Mouse (Mus musculus): ENCODE data around the gene Klrg1. TPM values are rescaled to one million over a fixed set of nuclear protein-coding genes. Genes with fewer than 3 reads are reported as not detected.

Klrg1 gene
- total and polyA plus RNA-seq, 3 experiments, result 2.0 to 6.0 (median 2.8) TPM

GRCm38 (mm10) chr6:122293121-122293520 is 10.4 kb upstream of the Klrg1 start:
- Histone ChIP-seq H3K4me2 (ENCODE audit: insufficient read depth, low read depth, poor library complexity, severe bottlenecking) (peak overlapping the region; percentile 52), H3K9ac (ENCODE audit: insufficient read depth, low read depth) (peak overlapping the region; percentile 44; the same call in 1 of the 2 replicates), H3K27me3 (replicated peaks) (no peaks in the 10 kb centered on the region), H3K27ac (ENCODE audit: insufficient read depth, low read depth) (peak overlapping the region; percentile 98), H3K4me1 (ENCODE audit: control insufficient read depth in 1 of 2, insufficient read depth in 2 of 2) (peaks cover 18 to 61% of the 10 kb centered on the region in 2 experiments), H3K9me3 (replicated peaks; ENCODE audit: low read length) (no peaks in the 10 kb centered on the region), H3K4me3 (replicated peaks in 1 of 3; ENCODE audit: low read depth in 2 of 3, low read length in 2 of 3, poor library complexity in 1 of 3) (peak overlapping the region in 2 of 3 experiments; percentile 39 to 44), H3K36me3 (replicated peaks in 1 of 2; ENCODE audit: control insufficient read depth in 1 of 2, insufficient read depth in 1 of 2, low read length in 1 of 2) (no peaks in the 10 kb centered on the region), H3K79me2 (replicated peaks; ENCODE audit: control insufficient read depth, extremely low read depth, insufficient read depth, poor library complexity, severe bottlenecking) (peaks cover 5% of the 10 kb centered on the region; the same call in 1 of the 2 replicates)
- DNase-seq (ENCODE audit: extremely low read depth), result no peak
- TF ChIP-seq EP300 (IDR thresholded peaks at IDR 0.05; ENCODE audit: low read length) (no peak), BHLHE40 (IDR thresholded peaks at IDR 0.05; ENCODE audit: low read depth, low read length) (peak; percentile 36; the same call in 1 of the 2 replicates), UBTF (IDR thresholded peaks at IDR 0.05; ENCODE audit: low read depth, low read length) (no peak), PAX5 (IDR thresholded peaks at IDR 0.05; ENCODE audit: low read length) (no peak), IRF4 (IDR thresholded peaks at IDR 0.05; ENCODE audit: low read depth, low read length) (no peak), ETS1 (conservative IDR thresholded peaks at IDR 0.05; ENCODE audit: low read depth, low read length) (peak; percentile 45), ZMIZ1 (IDR thresholded peaks at IDR 0.05; ENCODE audit: low read depth, low read length) (no peak), RAD21 (IDR thresholded peaks at IDR 0.05; ENCODE audit: low read depth, low read length) (no peak), NELFE (IDR thresholded peaks at IDR 0.05; ENCODE audit: low read depth, low read length) (no peak), MEF2A (IDR thresholded peaks at IDR 0.05; ENCODE audit: borderline replicate concordance, low read depth, low read length) (no peak), CHD1 (IDR thresholded peaks at IDR 0.05; ENCODE audit: low read depth, low read length) (no peak), TBP (conservative IDR thresholded peaks at IDR 0.05; ENCODE audit: low read depth, low read length) (no peak), CTCF (conservative IDR thresholded peaks at IDR 0.05 in 1 of 2, IDR thresholded peaks at IDR 0.05 in 1 of 2; ENCODE audit: low read depth in 2 of 2, low read length in 2 of 2) (no peak), ZKSCAN1 (IDR thresholded peaks at IDR 0.05; ENCODE audit: borderline replicate concordance, low read depth, low read length) (no peak)
- dilution Hi-C loops (cut with MboI; ENCODE audit: extremely low pct_ligation_motif_present, extremely low pct_unique_long_range_greater_than_20kb, low sequenced_read_pairs), result no loop called here
- in situ Hi-C loops (cut with MboI; ENCODE audit: low pct_ligation_motif_present, low pct_unique_long_range_greater_than_20kb, low sequenced_read_pairs), result no loop called here

GRCm38 (mm10) chr6:122292184-122292583 is 9.5 kb upstream of the Klrg1 start:
- H3K36me3 ChIP-seq (replicated peaks in 1 of 2; ENCODE audit: control insufficient read depth in 1 of 2, insufficient read depth in 1 of 2, low read length in 1 of 2), result no peaks in the 10 kb centered on the region
- in situ Hi-C loops (cut with MboI; ENCODE audit: low pct_ligation_motif_present, low pct_unique_long_range_greater_than_20kb, low sequenced_read_pairs) (no loop called here), dilution Hi-C loops (cut with MboI; ENCODE audit: extremely low pct_ligation_motif_present, extremely low pct_unique_long_range_greater_than_20kb, low sequenced_read_pairs) (no loop called here)
- peak overlapping the region; percentile 72; the same call in 1 of the 2 replicates for H3K27ac ChIP-seq (ENCODE audit: insufficient read depth, low read depth)
- H3K9ac ChIP-seq (ENCODE audit: insufficient read depth, low read depth), result peak overlapping the region; percentile 32; the same call in 1 of the 2 replicates
- no peaks in the 10 kb centered on the region for H3K27me3 ChIP-seq (replicated peaks)
- peaks cover 18 to 61% of the 10 kb centered on the region in 2 experiments for H3K4me1 ChIP-seq (ENCODE audit: control insufficient read depth in 1 of 2, insufficient read depth in 2 of 2)
- H3K4me3 ChIP-seq (replicated peaks in 1 of 3; ENCODE audit: low read depth in 2 of 3, low read length in 2 of 3, poor library complexity in 1 of 3), result peak overlapping the region in 2 of 3 experiments; percentile 9 to 44
- TF ChIP-seq POLR2A (IDR thresholded peaks at IDR 0.05; ENCODE audit: low read depth, low read length) (peak; percentile 41; the same call in 1 of the 2 replicates), MYC (IDR thresholded peaks at IDR 0.05; ENCODE audit: low read depth, low read length) (no peak), IRF4 (IDR thresholded peaks at IDR 0.05; ENCODE audit: low read depth, low read length) (peak; percentile 29; the same call in 1 of the 2 replicates), TCF12 (IDR thresholded peaks at IDR 0.05; ENCODE audit: low read depth, low read length) (0 out of 2 replicates have a peak, but pooled peaks have one; percentile 42), MAFK (IDR thresholded peaks at IDR 0.05; ENCODE audit: insufficient replicate concordance, low read length) (0 out of 2 replicates have a peak, but pooled peaks have one; percentile 16), NELFE (IDR thresholded peaks at IDR 0.05; ENCODE audit: low read depth, low read length) (0 out of 2 replicates have a peak, but pooled peaks have one; percentile 29), CTCF (conservative IDR thresholded peaks at IDR 0.05 in 1 of 2, IDR thresholded peaks at IDR 0.05 in 1 of 2; ENCODE audit: low read depth in 2 of 2, low read length in 2 of 2) (no peak), RCOR1 (conservative IDR thresholded peaks at IDR 0.05; ENCODE audit: low read depth, low read length) (peak; percentile 67; the same call in 1 of the 2 replicates), JUN (IDR thresholded peaks at IDR 0.05; ENCODE audit: insufficient read depth, low read depth, low read length) (no peak; the same call in 1 of the 2 replicates), JUND (conservative IDR thresholded peaks at IDR 0.05; ENCODE audit: low read depth, low read length) (peak; percentile 21; the same call in 1 of the 2 replicates), BHLHE40 (IDR thresholded peaks at IDR 0.05; ENCODE audit: low read depth, low read length) (0 out of 2 replicates have a peak, but pooled peaks have one; percentile 11), TBP (conservative IDR thresholded peaks at IDR 0.05; ENCODE audit: low read depth, low read length) (peak; percentile 84; the same call in 1 of the 2 replicates), HCFC1 (IDR thresholded peaks at IDR 0.05; ENCODE audit: low read depth, low read length) (peak; percentile 34; the same call in 1 of the 2 replicates), PAX5 (IDR thresholded peaks at IDR 0.05; ENCODE audit: low read length) (no peak), E2F4 (IDR thresholded peaks at IDR 0.05; ENCODE audit: insufficient replicate concordance, low read depth, low read length) (no peak), MEF2A (IDR thresholded peaks at IDR 0.05; ENCODE audit: borderline replicate concordance, low read depth, low read length) (peak; percentile 48; the same call in 1 of the 2 replicates), CHD2 (IDR thresholded peaks at IDR 0.05; ENCODE audit: low read length) (0 out of 2 replicates have a peak, but pooled peaks have one; percentile 31), ELF1 (IDR thresholded peaks at IDR 0.05; ENCODE audit: low read depth, low read length) (peak; percentile 68), USF1 (IDR thresholded peaks at IDR 0.05; ENCODE audit: low read depth, low read length) (no peak), ZMIZ1 (IDR thresholded peaks at IDR 0.05; ENCODE audit: low read depth, low read length) (peak; percentile 50; the same call in 1 of the 2 replicates), SMC3 (IDR thresholded peaks at IDR 0.05; ENCODE audit: low read depth, low read length) (no peak), EP300 (IDR thresholded peaks at IDR 0.05; ENCODE audit: low read length) (peak; percentile 49), ETS1 (conservative IDR thresholded peaks at IDR 0.05; ENCODE audit: low read depth, low read length) (peak; percentile 24; the same call in 1 of the 2 replicates), SIN3A (IDR thresholded peaks at IDR 0.05; ENCODE audit: low read length) (0 out of 2 replicates have a peak, but pooled peaks have one; percentile 25)
- no peaks in the 10 kb centered on the region for H3K9me3 ChIP-seq (replicated peaks; ENCODE audit: low read length)
- DNase-seq (ENCODE audit: extremely low read depth), result peak; percentile 73
- H3K4me2 ChIP-seq (ENCODE audit: insufficient read depth, low read depth, poor library complexity, severe bottlenecking), result peak overlapping the region; percentile 77
- peaks cover 5% of the 10 kb centered on the region; the same call in 1 of the 2 replicates for H3K79me2 ChIP-seq (replicated peaks; ENCODE audit: control insufficient read depth, extremely low read depth, insufficient read depth, poor library complexity, severe bottlenecking)

Measured in CH12.LX (cell line).